Mouse (Mus musculus) stomach, postnatal 0 days (tissue): ENCODE results near the gene Mrvi1.

Source experiments
- CTCF ChIP-seq: IDR thresholded peaks from 2 replicates; pipeline ENCODE4 v1.5.1; 2016; ENCODE audit warnings: antibody characterized with exemption, low read depth, mild to moderate bottlenecking, moderate library complexity
- EP300 ChIP-seq: optimal IDR thresholded peaks from 2 replicates; pipeline ENCODE3; 2016; ENCODE audit warnings: antibody characterized with exemption

GRCm38 (mm10) chr7:110956422-110957170 lies 25.7 kb downstream of the Mrvi1 start:
- TF ChIP-seq EP300 (no peak), CTCF (no peak)
